ENCODE assay signal across 22 mouse cellular contexts in genomic region chr4:106286958-106287743, GRCm38 (mm10).
"Had no signal": no experiment of that assay in that cellular context is flagged by ENCODE, and none has a peak within 500 bp of the region (broad histone marks: within the 10 kb centered on the region; RNA-seq: fewer than 3 reads in every experiment).

No protein-coding gene starts in this region.

- DNase-seq: kidney, postnatal 25 days; layer of hippocampus, adult 9-11 months; liver, postnatal 0 days; lung, embryonic 14.5 days; lung, postnatal 36 days; right cerebral cortex, adult 18-20 months; right cerebral cortex, postnatal 14 days; right cerebral cortex, postnatal 4 days; thymus, adult 18-20 months; thymus, postnatal 36 days had no signal

- H3K4me1 ChIP-seq: midbrain, embryonic 12.5 days; midbrain, embryonic 15.5 days; neural tube, embryonic 12.5 days; neural tube, embryonic 15.5 days; stomach, embryonic 15.5 days had no signal

- ATAC-seq: liver, postnatal 0 days; lung, postnatal 0 days; midbrain, embryonic 15.5 days had no signal

- H3K4me3 ChIP-seq: layer of hippocampus, adult 2 months; limb, embryonic 10.5 days; limb, embryonic 13.5 days; megakaryocyte, embryonic 14.5 days; midbrain, embryonic 12.5 days; midbrain, embryonic 15.5 days; neural tube, embryonic 12.5 days; neural tube, embryonic 15.5 days; stomach, embryonic 15.5 days had no signal

- H3K9ac ChIP-seq: limb, embryonic 13.5 days; liver, embryonic 14.5 days; liver, postnatal 0 days; lung, embryonic 14.5 days; midbrain, embryonic 12.5 days; midbrain, embryonic 15.5 days; neural tube, embryonic 12.5 days; neural tube, embryonic 15.5 days; stomach, embryonic 15.5 days had no signal

- H3K9me3 ChIP-seq: limb, embryonic 10.5 days; limb, embryonic 13.5 days; midbrain, embryonic 12.5 days; midbrain, embryonic 15.5 days; neural tube, embryonic 12.5 days; neural tube, embryonic 15.5 days; stomach, embryonic 15.5 days had no signal

- H3K27me3 ChIP-seq: limb, embryonic 13.5 days; megakaryocyte, embryonic 14.5 days; midbrain, embryonic 12.5 days; midbrain, embryonic 15.5 days; neural tube, embryonic 12.5 days; neural tube, embryonic 15.5 days; stomach, embryonic 15.5 days had no signal

- H3K4me2 ChIP-seq: limb, embryonic 13.5 days; lung, embryonic 14.5 days; midbrain, embryonic 12.5 days; midbrain, embryonic 15.5 days; neural tube, embryonic 12.5 days; neural tube, embryonic 15.5 days; stomach, embryonic 15.5 days had no signal

- H3K27ac ChIP-seq: kidney, postnatal 0 days; layer of hippocampus, adult 2 months; limb, embryonic 10.5 days; limb, embryonic 13.5 days; liver, embryonic 14.5 days; midbrain, embryonic 12.5 days; midbrain, embryonic 15.5 days; neural tube, embryonic 12.5 days; neural tube, embryonic 15.5 days; stomach, embryonic 15.5 days had no signal

- H3K36me3 ChIP-seq: limb, embryonic 10.5 days; limb, embryonic 13.5 days; midbrain, embryonic 12.5 days; midbrain, embryonic 15.5 days; neural tube, embryonic 12.5 days; neural tube, embryonic 15.5 days; stomach, embryonic 15.5 days had no signal
